Mouse (Mus musculus): ENCODE data around the gene Anp32e.

DNA sequence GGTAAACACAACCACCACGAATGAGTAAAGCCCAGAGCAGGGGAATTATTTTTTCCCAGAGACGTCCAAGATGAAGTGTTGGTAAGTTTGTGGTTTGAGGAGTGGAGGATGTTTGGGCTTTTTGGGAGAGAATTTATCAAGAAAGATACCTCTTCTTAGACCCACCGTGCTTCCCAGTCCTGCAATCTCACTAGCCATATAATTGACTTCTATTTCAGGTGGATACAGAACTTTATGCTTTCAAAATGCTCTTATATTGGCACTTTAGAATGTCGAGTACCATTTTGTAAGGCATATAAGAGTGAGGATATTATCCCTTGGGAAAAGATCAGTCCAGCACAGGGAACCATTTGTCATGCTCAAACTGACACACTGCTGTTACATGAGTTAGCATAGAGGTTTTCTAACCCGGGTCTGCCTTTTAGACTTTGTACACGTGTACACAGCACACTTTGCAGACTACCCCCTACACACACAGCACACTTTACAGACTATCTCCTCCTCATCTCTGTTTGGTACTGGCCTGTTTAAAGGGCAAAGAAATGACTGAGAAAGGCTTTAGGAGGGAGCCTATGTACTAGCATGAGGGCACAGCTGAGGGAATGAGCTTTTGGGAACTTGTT is 67.5 kb downstream of the Anp32e start:
- TF ChIP-seq CTCF (IDR thresholded peaks at IDR 0.05; ENCODE audit: low read depth) (no peak), EP300 (IDR thresholded peaks at IDR 0.05; ENCODE audit: low read depth) (no peak)
